Mouse (Mus musculus): ENCODE measurements around the gene Brd3os. TPM values are rescaled to one million over a fixed set of nuclear protein-coding genes. Genes with fewer than 3 reads are reported as not detected.

Brd3os gene
- polyA plus RNA-seq, 1 experiment, result 10.0 TPM

GRCm38 (mm10) chr2:27432599-27432998 lies 9.5 kb upstream of the Brd3os start:
- H3K27ac ChIP-seq (ENCODE audit: insufficient read depth, low read length), result no peak overlapping the region
- H3K4me1 ChIP-seq (ENCODE audit: control insufficient read depth, insufficient read depth, low read length), result no peaks in the 10 kb centered on the region; the same call in 1 of the 2 replicates
- H3K4me3 ChIP-seq (ENCODE audit: insufficient read depth, low read length), result no peak overlapping the region
- TF ChIP-seq CTCF (IDR thresholded peaks at IDR 0.05; ENCODE audit: borderline replicate concordance, insufficient read depth, low read length), result no peak
- no peak for TF ChIP-seq POLR2A (IDR thresholded peaks at IDR 0.05; ENCODE audit: low read depth, low read length)

- Histone ChIP-seq H3K4me1 (ENCODE audit: control insufficient read depth, insufficient read depth, low read length) (peaks cover 3% of the 10 kb centered on the region), H3K27ac (ENCODE audit: insufficient read depth, low read length) (peak overlapping the region; percentile 24; the same call in 1 of the 2 replicates), H3K4me3 (ENCODE audit: insufficient read depth, low read length) (no peak overlapping the region)
- no peak for TF ChIP-seq POLR2A (IDR thresholded peaks at IDR 0.05; ENCODE audit: low read depth, low read length)
- TF ChIP-seq CTCF (IDR thresholded peaks at IDR 0.05; ENCODE audit: borderline replicate concordance, insufficient read depth, low read length), result no peak
Observed at GRCm38 (mm10) chr2:27437876-27438275, 4.2 kb upstream of the Brd3os start.

- Histone ChIP-seq H3K4me1 (ENCODE audit: control insufficient read depth, insufficient read depth, low read length) (peaks cover 4% of the 10 kb centered on the region), H3K4me3 (ENCODE audit: insufficient read depth, low read length) (no peak overlapping the region), H3K27ac (ENCODE audit: insufficient read depth, low read length) (peak overlapping the region; percentile 24; the same call in 1 of the 2 replicates)
- TF ChIP-seq CTCF (IDR thresholded peaks at IDR 0.05; ENCODE audit: borderline replicate concordance, insufficient read depth, low read length) (no peak), POLR2A (IDR thresholded peaks at IDR 0.05; ENCODE audit: low read depth, low read length) (no peak)
Observed at GRCm38 (mm10) chr2:27438281-27438680, 3.8 kb upstream of the Brd3os start.

- H3K4me3 ChIP-seq (ENCODE audit: insufficient read depth, low read length), result peak overlapping the region; percentile 68
- H3K4me1 ChIP-seq (ENCODE audit: control insufficient read depth, insufficient read depth, low read length), result peaks cover 4% of the 10 kb centered on the region; the same call in 1 of the 2 replicates
- TF ChIP-seq POLR2A (IDR thresholded peaks at IDR 0.05; ENCODE audit: low read depth, low read length) (no peak), CTCF (IDR thresholded peaks at IDR 0.05; ENCODE audit: borderline replicate concordance, insufficient read depth, low read length) (no peak)
- peak overlapping the region; percentile 12; the same call in 1 of the 2 replicates for H3K27ac ChIP-seq (ENCODE audit: insufficient read depth, low read length)
Observed at GRCm38 (mm10) chr2:27442708-27443449, 755 bp downstream of the Brd3os start.

- no peak overlapping the region for H3K27ac ChIP-seq (ENCODE audit: insufficient read depth, low read length)
- TF ChIP-seq POLR2A (IDR thresholded peaks at IDR 0.05; ENCODE audit: low read depth, low read length) (no peak), CTCF (IDR thresholded peaks at IDR 0.05; ENCODE audit: borderline replicate concordance, insufficient read depth, low read length) (no peak)
- peaks cover 2% of the 10 kb centered on the region; the same call in 1 of the 2 replicates for H3K4me1 ChIP-seq (ENCODE audit: control insufficient read depth, insufficient read depth, low read length)
- H3K4me3 ChIP-seq (ENCODE audit: insufficient read depth, low read length), result no peak overlapping the region
Observed at GRCm38 (mm10) chr2:27443450-27443708, 1.3 kb downstream of the Brd3os start.

- H3K4me1 ChIP-seq (ENCODE audit: control insufficient read depth, insufficient read depth, low read length), result peaks cover 2% of the 10 kb centered on the region; the same call in 1 of the 2 replicates
- no peak for TF ChIP-seq POLR2A (IDR thresholded peaks at IDR 0.05; ENCODE audit: low read depth, low read length)
- no peak for TF ChIP-seq CTCF (IDR thresholded peaks at IDR 0.05; ENCODE audit: borderline replicate concordance, insufficient read depth, low read length)
- no peak overlapping the region for H3K4me3 ChIP-seq (ENCODE audit: insufficient read depth, low read length)
- H3K27ac ChIP-seq (ENCODE audit: insufficient read depth, low read length), result no peak overlapping the region
Observed at GRCm38 (mm10) chr2:27445910-27446309, 3.8 kb downstream of the Brd3os start.

- peaks cover 2% of the 10 kb centered on the region; the same call in 1 of the 2 replicates for H3K4me1 ChIP-seq (ENCODE audit: control insufficient read depth, insufficient read depth, low read length)
- H3K4me3 ChIP-seq (ENCODE audit: insufficient read depth, low read length), result no peak overlapping the region
- no peak for TF ChIP-seq POLR2A (IDR thresholded peaks at IDR 0.05; ENCODE audit: low read depth, low read length)
- TF ChIP-seq CTCF (IDR thresholded peaks at IDR 0.05; ENCODE audit: borderline replicate concordance, insufficient read depth, low read length), result no peak
- no peak overlapping the region for H3K27ac ChIP-seq (ENCODE audit: insufficient read depth, low read length)
Observed at GRCm38 (mm10) chr2:27446812-27447211, 4.7 kb downstream of the Brd3os start.

GRCm38 (mm10) chr2:27447782-27448181 lies 5.7 kb downstream of the Brd3os start:
- Histone ChIP-seq H3K27ac (ENCODE audit: insufficient read depth, low read length) (no peak overlapping the region), H3K4me1 (ENCODE audit: control insufficient read depth, insufficient read depth, low read length) (peaks cover 2% of the 10 kb centered on the region; the same call in 1 of the 2 replicates), H3K4me3 (ENCODE audit: insufficient read depth, low read length) (no peak overlapping the region)
- TF ChIP-seq POLR2A (IDR thresholded peaks at IDR 0.05; ENCODE audit: low read depth, low read length), result no peak
- TF ChIP-seq CTCF (IDR thresholded peaks at IDR 0.05; ENCODE audit: borderline replicate concordance, insufficient read depth, low read length), result no peak

- Histone ChIP-seq H3K4me1 (ENCODE audit: control insufficient read depth, insufficient read depth, low read length) (no peaks in the 10 kb centered on the region), H3K27ac (ENCODE audit: insufficient read depth, low read length) (no peak overlapping the region), H3K4me3 (ENCODE audit: insufficient read depth, low read length) (no peak overlapping the region)
- TF ChIP-seq CTCF (IDR thresholded peaks at IDR 0.05; ENCODE audit: borderline replicate concordance, insufficient read depth, low read length) (no peak), POLR2A (IDR thresholded peaks at IDR 0.05; ENCODE audit: low read depth, low read length) (no peak)
Observed at GRCm38 (mm10) chr2:27450226-27450625, 8.1 kb downstream of the Brd3os start.

- Histone ChIP-seq H3K4me3 (ENCODE audit: insufficient read depth, low read length) (no peak overlapping the region), H3K4me1 (ENCODE audit: control insufficient read depth, insufficient read depth, low read length) (peaks cover 4% of the 10 kb centered on the region; the same call in 1 of the 2 replicates), H3K27ac (ENCODE audit: insufficient read depth, low read length) (no peak overlapping the region)
- no peak for TF ChIP-seq POLR2A (IDR thresholded peaks at IDR 0.05; ENCODE audit: low read depth, low read length)
- TF ChIP-seq CTCF (IDR thresholded peaks at IDR 0.05; ENCODE audit: borderline replicate concordance, insufficient read depth, low read length), result no peak
Observed at GRCm38 (mm10) chr2:27459735-27460134, 17.6 kb downstream of the Brd3os start.

Measured in embryonic fibroblast, embryonic 13.5 days (primary cell).